Mouse (Mus musculus) 416B (cell line): ENCODE data around the gene Dnajb13.

Experiments
- DNase-seq: peaks from one replicate; pipeline ENCODE4 v3.0.0; 2011; ENCODE audit warnings: low read depth

Dnajb13 gene

DNA sequence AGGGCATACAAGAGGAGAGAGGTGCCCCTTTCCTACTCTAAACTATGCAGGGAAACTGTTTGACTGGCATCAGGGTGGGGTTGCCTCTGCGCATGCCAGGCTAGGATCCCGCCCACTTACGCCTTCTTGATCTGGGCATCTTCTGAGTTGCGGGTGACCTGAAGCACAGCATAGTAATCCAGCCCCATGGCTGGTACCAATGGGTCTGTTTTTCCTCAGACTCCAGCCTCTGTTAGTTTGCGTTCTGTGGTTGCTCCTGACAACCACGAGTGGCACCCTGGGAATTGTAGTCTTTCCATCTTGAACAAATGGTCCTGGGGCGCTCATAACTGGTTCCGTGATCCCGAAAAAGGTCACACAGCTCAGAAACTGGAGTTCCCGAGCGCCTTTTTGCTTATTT, at the start of gene Dnajb13:
Gene Dnajb13 (minus strand): TSS at position 388 of the 400 bp plus-strand sequence.
- no peak for DNase-seq

DNA sequence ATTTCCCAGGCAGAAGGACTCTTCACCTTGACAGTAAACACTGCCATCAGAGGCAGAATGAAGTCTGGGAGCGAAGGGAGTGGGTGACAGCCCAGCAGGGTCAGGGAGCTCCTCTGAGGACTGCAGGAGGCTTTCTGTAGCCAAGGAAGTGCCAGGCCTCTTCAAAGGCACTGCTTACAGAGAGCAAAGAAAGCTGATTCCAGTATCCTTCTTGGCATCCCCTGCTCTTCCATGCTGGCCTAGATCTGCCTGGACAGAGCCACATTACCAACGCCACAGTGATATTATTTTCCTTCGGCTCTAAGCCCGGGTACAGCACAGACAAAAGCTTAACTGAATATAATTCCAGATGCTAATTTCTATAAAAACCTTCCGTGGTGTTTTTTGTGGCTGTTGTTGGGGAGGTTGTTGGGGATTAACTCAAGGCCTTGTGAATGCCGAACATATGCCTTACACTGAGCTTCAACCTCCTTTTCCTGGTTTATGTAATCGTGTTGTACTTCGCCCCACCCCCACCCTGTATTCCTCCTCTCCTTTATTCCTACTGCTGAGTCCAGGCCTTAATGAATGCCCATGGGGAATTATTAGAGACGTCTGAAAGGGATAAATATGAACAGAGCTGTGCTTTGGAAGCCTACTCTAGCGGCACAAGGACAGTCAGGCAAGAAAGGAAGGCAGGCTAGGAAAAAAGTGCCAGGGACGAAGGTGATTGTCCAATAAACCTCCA, 47.3 kb upstream of the Dnajb13 start:
- DNase-seq: no peak

DNA sequence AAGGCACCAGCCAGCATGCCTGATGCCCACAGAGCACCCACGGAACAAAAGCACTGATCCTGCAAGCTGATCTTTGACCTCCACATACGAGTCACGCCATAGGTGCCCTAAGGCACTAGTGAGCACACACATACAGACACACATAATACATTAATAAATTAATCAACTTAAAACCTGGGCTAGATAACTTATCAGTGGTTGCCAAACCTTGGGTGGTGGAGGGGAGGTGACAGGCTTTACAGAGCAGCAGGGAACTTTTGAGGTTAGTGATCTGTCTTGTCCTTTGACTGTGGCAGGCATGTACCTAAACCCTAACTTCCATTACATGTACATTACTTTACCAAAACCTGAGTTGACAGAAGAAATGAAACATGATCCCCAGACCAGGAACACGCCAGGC, 44.6 kb upstream of the Dnajb13 start:
- no peak for DNase-seq

DNA sequence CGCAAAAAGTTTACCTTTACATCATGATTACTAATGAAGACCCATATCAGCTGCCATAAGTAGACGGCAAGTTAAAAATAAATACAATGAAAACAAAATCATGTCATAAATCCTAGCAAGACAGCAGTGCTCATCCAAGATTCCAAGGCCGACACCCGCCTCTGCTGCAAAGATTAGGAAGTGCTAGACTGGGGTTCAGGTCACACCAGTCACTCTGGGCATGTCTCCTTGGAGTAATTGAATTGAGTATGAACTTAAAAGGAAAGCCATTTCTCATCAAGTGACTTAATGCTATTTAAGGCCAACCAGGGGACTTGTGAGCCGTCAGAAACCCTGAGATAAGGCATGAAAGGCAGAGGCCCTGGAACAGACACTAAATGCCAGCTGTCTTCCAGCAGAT, 42.5 kb upstream of the Dnajb13 start:
- DNase-seq: no peak

DNA sequence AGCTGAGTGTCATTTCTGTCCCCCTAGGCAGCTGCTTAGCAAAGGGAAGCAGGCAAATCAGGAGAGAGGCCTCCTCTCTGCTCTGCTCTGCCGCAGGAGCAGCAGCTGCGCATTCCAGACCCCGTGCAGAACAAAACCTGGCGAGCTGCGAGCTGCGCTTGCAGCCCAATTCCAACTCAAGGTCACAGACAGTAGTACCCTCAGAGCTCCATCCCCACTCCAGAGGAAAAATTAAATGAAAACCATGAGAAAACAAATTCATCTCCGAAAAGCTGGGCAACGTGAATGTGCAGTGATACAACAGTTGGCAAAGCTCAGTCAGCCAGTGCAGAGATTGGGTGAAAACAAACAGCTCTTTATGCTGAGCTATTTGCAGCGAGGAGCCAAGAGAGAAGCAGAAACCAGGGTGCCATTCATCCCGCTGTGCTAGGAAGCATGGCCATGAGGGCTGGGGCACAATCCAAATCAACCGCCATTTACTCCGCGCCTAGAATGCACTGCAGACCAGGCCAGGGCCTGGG, 40.7 kb upstream of the Dnajb13 start:
- no peak for DNase-seq

DNA sequence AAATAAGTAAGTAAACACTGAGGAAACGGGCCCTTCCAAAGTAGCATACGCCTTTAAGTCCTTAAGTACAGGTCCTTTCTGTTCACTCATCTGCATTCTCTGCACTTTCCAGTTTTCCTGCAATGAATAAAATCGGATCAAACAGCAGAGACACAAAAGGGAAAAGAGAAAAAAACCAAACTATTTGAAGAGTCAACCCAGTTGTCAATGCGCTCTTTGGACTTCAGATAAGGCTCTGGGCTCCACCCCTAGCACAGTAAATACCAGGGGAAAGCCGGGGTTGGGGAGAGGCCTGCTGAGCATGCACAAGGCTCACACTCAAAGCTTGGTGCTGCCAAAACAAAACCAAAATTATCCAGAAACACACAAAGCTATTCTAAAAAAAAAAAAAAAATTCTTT, 40.2 kb upstream of the Dnajb13 start:
- no peak for DNase-seq

DNA sequence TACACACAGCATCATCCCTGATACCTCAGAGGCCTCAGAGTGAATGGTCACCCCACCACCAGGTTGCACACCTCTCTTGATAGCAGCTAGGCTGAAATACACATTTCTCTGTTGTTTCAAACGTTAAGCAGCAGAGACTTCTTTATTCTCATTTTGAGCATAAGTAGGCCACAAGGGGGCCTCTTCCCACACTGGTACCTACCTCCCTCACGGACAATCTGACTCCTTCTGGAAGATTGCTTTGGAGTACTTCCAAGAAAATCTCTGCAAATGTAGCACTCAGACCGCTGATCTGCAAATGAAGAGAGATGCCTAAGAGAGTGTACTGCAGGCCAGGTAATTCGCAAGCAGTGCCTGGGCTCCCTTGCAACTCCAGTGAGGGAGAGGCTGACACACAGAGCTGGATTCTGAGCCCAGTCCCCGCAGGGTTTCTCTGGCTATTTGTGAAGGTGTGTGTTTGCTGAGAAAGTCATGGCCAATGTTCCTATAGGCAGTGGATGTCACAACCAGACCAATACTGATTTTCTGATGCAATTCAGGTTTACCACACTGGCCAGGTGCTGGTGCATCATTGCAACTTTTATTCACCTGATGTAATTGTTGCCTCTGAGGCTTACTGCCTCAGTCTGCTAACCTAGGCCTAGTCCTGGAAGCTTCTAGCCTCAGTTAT, 35.7 kb upstream of the Dnajb13 start:
- peak; percentile 16 for DNase-seq

DNA sequence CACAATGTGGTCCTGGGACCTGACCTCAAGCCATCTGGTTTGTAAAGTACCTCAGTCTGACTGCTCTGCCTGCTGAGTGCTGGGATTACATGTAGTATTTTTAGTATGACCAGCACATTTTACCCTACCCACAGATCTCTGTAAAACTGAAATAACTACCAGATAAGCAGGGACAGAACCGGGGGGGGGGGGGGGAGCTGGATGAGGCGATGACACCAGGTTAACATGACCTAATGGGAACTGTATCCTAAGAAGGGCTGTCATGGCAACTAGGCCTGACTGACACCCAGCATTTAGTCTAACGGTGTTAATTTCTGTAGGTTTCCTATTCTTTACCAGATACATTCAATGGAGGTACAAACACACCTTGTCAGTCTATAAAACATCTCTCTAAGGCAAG, 35.0 kb upstream of the Dnajb13 start:
- no peak for DNase-seq

DNA sequence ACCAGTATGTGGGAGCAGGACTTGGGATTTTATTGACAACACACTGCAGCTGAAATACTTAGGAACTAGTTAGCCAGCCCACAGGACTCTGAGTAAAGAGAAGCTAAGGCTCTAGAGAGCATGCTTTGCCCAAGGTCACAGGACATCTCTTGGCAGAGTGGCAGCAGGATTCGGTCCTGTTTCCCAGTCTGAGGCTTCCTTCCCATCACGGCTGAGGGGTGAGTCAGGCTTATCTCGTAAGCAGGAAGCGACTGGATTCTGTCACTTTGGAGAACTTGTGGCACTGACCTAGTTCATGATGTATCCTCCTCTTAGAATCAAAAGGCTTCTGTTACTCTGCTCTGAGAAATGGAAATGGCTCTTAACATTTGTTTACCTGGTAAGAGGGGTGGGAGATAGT, 32.9 kb upstream of the Dnajb13 start:
- peak; percentile 14 for DNase-seq

DNA sequence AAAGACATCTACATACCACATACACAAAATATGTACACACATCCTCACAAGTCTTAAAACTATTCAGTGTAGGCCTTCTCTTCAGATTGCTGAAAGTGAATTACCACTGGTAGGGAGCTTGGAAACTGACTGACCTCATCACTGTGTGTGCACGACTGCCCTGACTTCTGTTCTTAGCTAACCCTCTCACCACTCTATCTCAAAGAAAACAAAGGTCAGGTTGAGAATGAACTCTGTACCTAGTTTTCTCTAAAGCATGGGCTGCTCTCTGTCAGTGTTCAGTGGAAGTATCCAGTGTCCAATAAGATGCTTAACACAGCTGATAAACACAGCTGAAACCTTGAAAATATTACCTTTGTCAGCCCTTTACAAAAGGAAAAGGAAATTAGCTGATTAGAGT, 29.7 kb upstream of the Dnajb13 start:
- DNase-seq: no peak

DNA sequence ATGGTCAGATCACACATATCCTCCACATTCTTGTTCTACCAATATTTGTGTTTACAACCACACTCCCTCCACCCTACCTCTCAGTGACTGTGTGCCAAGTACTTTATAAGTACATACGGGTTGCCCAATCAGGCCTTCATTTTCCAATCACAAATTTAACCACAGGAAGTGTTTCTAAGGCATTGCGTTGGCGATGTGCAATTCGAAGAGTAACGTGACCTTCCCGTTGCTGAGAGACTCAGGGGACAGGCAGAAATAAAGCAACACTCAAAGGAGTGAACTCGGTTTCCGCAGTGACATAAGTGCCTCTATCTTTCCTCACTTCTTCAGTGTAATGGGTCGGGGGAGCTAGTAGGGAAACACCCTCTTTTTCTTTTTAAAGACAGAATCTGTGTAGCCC, 24.8 kb upstream of the Dnajb13 start:
- DNase-seq: peak; percentile 71

DNA sequence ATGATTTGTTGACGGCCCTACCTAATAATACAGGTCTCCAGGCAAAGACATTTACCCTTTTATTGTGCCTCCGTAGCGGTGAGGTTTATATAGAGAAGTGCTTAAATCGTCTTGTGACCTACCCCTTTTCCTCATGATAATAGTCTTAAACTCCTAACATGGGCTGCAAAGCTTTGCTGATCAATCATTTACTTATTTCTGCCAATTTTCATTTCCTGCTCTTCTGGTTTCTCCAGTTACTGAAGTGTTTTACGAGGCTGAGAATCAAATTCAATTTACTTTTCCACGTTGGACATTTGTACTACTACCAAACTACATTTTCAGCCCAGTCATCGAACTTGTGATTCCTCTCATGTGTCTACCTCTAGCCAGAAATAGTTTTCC, 22.8 kb upstream of the Dnajb13 start:
- no peak for DNase-seq

DNA sequence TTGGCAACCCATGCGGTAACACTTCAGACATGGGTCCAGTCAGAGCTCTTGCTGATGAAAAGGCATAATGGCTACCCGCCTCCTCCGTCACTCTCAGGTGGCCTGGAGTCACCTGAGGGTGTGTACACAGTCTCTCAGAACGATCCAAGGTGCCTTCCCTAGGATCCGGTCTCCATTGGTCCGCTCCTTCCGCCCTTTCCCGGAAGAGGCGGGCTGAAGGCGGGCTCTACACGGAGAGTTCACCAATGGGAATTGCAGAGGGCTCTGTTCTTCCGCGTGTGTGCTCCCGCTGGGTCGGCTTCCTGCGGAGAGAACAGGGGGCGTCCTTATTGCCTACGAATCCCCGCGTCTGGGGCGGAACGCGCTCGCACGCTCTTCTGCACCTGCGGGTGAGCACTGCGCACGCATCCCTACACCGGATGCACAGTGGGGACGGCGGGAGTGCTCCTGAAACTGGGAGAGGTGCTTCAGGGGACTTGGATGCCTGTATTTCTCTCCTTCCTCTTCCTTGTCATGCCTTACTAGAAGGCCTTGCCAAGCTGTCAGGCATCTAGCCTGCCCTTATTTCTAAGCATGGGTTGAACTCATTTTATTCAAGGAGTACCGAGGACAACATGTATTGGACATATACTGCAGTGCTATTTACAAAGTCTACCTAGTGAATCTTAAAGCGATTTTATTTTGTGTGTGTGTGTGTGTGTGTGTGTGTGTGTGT, 22.2 kb upstream of the Dnajb13 start, which contains the start of gene Coa4:
Gene Coa4 (plus strand): TSS at position 268 of the 715 bp plus-strand sequence.
- peak; percentile 95 for DNase-seq

DNA sequence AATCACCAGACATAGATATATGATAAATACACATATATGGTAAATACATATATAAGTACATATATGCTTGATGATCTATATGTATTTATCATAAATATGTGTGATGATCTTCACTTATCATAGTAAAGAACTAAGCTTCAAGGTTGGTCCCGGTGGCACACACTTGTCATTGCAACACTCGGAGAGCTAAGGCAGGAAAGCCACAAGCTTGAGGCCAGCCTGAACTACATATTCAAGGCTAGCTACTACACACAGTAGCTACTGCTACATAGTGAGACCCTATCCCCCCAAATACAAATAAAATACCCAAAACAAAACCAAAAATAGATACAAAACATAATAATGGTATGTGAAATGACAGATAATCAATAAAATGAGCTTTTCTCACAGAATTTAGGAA, 21.1 kb upstream of the Dnajb13 start:
- DNase-seq: peak; percentile 56

DNA sequence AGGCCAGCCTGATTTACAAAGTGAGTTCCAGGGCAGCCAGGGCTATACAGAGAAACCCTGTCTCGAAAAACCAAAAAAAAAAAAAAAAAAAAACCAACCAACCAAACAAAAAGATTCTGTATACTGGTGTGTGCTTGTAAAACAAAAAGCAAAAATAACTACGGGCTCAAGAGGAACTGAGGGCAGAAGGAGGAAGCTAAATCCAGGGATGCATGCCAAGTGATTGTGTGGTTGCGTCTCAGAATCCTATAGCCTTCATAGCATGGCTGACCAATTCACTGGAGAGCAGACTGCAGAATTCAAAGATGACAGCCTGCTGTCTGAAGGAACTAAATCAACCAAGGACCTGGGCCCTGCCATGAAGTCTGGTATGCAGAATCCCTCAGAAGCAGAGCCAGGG, 19.5 kb upstream of the Dnajb13 start:
- DNase-seq: peak; percentile 25

DNA sequence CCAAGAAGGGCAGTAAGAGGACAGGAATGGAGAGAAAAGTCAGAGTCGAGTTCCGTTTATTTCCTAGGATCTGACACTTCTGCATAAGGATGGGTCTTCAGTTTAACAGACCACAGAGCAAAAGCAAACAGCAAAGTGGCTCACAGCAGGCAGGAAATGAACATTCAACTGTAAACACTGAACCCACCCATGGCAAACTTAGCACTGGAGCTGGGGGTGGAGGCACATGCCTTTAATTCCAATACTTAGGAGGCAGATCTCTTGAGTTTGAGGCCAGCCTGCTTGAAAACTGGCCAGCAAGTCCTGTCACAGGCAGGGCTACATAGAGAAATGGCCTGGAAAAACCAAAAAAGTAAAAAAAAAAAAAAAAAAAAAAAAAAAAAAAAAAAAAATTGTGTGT, 18.7 kb upstream of the Dnajb13 start:
- no peak for DNase-seq

DNA sequence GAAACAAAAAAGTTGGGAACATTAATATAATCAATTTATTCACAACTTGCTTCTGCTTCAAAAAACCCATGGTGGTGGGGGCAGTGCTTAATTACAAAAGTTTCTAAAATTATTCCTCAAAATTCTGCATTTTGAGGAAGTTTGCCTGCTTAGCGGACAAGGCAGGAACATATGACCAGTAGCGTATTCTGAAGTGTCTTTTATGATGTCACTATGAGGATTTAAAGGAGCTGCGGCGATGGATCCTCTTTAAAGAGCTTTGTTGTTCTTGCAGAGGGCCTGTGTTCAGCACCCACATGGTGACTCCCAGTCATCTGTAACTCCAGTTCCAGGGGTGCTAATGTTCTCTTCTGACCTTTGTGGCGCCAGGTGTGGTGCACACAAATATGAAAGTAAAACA, 16.0 kb upstream of the Dnajb13 start:
- no peak for DNase-seq

DNA sequence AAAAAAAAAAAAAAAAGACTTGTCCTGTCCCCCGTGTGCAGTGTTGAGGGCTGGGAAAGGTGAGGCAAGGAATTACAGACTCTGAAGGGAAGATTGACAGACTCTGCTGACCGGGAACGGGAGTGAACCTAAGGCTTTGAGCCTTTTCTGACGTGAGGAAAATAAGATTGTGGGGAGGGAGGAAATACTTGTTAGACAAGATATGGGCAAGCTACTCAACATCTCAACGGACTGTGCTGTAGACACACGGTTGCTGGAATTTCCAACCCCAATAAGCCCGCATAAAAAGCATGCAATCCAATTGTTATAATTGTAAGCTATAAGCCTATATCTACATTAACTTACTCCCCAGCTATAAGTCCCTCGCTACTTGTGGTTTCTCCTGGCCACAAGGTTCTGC, 9.9 kb upstream of the Dnajb13 start:
- DNase-seq: no peak

DNA sequence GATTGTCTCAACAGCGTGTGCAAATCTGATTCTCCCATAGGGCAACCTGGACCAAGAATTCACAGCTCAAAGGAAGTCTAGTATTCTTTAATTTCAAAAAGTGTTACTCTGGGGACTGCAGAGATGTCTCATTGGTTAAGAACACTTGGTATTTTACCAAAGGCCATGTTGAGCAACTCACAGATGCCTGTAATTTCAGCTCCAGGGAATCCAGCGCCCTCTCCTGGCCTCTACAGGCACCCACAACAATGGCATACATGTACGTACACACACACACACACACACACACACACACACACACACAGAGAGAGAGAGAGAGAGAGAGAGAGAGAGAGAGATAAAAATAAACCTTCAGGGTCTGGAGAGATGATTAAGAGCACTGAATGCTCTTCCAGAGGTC, 7.5 kb upstream of the Dnajb13 start:
- DNase-seq: no peak

DNA sequence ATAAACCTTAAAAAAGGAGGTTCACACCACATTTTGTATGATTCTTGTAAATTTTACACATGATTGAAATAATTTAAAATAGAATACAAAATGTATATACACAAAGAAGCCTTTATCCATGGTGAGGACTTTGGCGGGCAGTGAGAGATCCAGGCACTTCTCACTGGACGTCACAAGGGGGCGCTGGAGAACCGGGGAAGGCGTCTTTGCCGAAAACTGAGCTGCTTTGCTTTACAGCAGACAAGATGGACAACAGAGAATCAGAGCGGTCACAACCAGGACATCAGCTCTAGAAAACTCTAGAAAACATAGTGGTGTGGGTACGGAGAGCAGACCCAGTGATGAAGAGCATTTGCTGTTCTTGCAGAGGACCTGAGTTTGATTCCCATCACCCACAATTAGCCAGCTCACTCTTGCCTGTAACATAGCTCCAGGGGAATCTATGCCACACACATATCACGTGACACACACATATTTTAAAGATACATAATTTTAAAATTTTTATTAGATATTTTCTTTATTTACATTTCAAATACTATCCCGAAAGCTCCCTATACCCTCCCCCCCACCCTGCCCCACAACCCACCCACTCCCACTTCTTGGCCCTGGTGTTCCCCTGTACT, 6.0 kb upstream of the Dnajb13 start:
- DNase-seq: peak; percentile 86

DNA sequence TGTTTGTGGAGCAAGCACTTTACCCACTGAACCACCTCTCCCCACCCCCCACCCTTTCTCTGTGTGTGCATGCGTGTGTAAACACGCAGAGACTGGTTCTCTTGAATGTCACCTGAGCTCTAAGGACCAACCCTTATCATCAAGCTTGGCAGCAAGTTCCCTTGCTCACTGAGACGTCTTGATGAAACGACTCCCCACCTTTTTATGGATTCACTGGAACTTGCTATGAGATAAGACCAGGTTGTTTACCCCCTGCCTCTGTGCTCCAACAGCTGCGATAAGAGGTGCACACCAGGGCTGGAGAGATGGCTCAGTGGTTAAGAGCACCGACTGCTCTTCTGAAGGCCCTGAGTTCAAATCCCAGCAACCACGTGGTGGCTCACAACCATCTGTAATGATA, 5.4 kb upstream of the Dnajb13 start:
- no peak for DNase-seq

DNA sequence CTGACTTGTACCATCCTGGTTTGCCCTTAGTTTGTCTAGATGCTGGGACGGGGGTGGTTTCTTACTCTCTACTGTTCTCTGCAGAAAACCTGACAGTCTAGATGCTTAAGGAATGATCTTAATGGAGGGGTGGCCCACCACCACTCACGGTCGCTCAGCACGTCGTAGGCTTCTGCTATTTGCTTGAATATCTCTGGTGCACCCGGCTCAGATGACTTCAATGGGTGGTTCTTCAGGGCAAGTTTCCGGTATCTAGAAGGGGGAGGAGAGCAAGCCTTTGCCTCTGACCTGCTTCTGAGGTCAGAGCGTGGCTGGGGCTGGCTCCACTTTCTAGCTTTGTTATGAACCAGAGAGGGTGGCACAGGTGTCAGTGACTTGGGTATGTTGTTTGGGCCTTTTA, 3.2 kb downstream of the Dnajb13 start:
- DNase-seq: no peak

DNA sequence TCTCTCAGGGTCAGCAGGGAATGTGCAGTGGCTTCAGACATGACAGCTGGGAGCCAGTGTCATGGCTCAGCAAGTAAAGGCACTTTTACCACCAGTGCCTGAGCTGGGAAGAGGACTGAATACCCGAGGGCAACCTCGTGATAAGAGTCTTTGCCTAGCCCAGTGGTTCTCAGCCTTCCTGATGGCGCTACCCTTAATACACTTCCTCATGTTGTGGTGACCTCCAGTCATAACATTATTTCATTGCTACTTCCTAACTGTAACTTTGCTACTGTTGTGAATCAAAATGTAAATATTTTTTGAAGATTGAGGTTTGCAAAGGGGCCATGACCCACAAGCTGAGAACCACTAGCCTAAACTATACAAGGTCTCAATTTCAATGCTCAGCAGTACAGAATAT, 6.1 kb downstream of the Dnajb13 start:
- DNase-seq: peak; percentile 57
